Mouse (Mus musculus): ENCODE results near the gene Igsf3. TPM values are rescaled to one million over a fixed set of nuclear protein-coding genes. Genes with fewer than 3 reads are reported as not detected.

Gene Igsf3
- total RNA-seq, 2 experiments from 2014 or later: 15.7 to 17.6 TPM

- no peak for DNase-seq (ENCODE audit: low spot score in 2 of 2)
Measured at GRCm38 (mm10) chr3:101499906-101500305, 123.0 kb downstream of the Igsf3 start.

- DNase-seq (ENCODE audit: low spot score in 2 of 2): no peak
Measured at GRCm38 (mm10) chr3:101500393-101501051, 123.6 kb downstream of the Igsf3 start.

GRCm38 (mm10) chr3:101501611-101502010 lies 124.7 kb downstream of the Igsf3 start:
- DNase-seq (ENCODE audit: low spot score in 2 of 2): no peak

GRCm38 (mm10) chr3:101502086-101502760 lies 125.3 kb downstream of the Igsf3 start:
- no peak for DNase-seq (ENCODE audit: low spot score in 2 of 2)

GRCm38 (mm10) chr3:101506179-101506578 lies 129.3 kb downstream of the Igsf3 start:
- DNase-seq (ENCODE audit: low spot score in 2 of 2): peak; percentile 60 to 89

GRCm38 (mm10) chr3:101506970-101507702 lies 130.3 kb downstream of the Igsf3 start:
- no peak for DNase-seq (ENCODE audit: low spot score in 2 of 2)

GRCm38 (mm10) chr3:101507766-101508165 lies 130.9 kb downstream of the Igsf3 start:
- DNase-seq (ENCODE audit: low spot score in 2 of 2): no peak

GRCm38 (mm10) chr3:101509707-101510544 lies 133.0 kb downstream of the Igsf3 start:
- DNase-seq (ENCODE audit: low spot score in 2 of 2): no peak

GRCm38 (mm10) chr3:101510632-101511031 lies 133.7 kb downstream of the Igsf3 start:
- DNase-seq (ENCODE audit: low spot score in 2 of 2): no peak

Other genes starting within 250 kb of the Igsf3 start
- not detected for gene Cd2, start 89.1 kb upstream of the Igsf3 start, total RNA-seq (2021)
- 100 to 1,000 TPM; 518 to 527 TPM for gene Atp1a1, start 227.6 kb downstream of the Igsf3 start, total RNA-seq (2021)

Data from layer of hippocampus, adult 18-20 months (tissue).